Mouse (Mus musculus): ENCODE measurements around the gene Ankrd65.

GRCm38 (mm10) chr4:155823443-155823842 lies 33.2 kb downstream of the Ankrd65 start:
- TF ChIP-seq CTCF (conservative IDR thresholded peaks at IDR 0.05; ENCODE audit: low read length) (no peak), NANOG (IDR thresholded peaks at IDR 0.05; ENCODE audit: borderline replicate concordance, low read length) (no peak), POU5F1 (IDR thresholded peaks at IDR 0.05; ENCODE audit: borderline replicate concordance, low read length) (no peak)

All from E14TG2a.4 (cell line).